Mouse (Mus musculus): ENCODE measurements around the gene Olfr1248. TPM values are rescaled to one million over a fixed set of nuclear protein-coding genes. Genes with fewer than 3 reads are reported as not detected.

Gene Olfr1248
- not detected for total RNA-seq (2023)

GRCm38 (mm10) chr2:89618145-89618544 lies at the start of gene Olfr1248:
Gene Olfr1248 (minus strand): TSS chr2:89618245.

DNA sequence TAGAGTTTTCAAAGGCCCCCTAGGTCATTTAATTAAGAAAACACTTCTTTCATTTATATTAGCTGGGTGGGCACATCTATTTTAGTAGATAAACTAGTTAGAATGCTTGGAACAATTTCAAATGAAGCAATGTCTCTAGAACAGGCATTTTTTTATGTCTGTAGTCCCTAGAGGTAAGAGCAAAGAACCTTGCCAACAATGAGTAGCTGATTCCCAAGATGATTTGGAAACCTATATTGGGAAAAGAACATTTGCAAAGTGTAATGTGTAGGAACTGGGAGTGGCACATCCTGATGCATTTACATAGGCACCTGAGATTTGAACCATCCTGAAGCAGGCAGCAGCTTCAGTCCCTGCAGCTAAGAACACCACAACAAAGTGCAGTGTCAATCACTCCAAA lies 43.3 kb upstream of the Olfr1248 start, which contains the start of gene Olfr1250:
Gene Olfr1250, minus strand, starts transcription at position 101 of the 400 bp plus-strand sequence.

GRCm38 (mm10) chr2:89634883-89635282 lies 16.8 kb upstream of the Olfr1248 start, which contains the start of gene Olfr1249:
Gene Olfr1249 (minus strand): TSS chr2:89634983.

GRCm38 (mm10) chr2:89614030-89614429 lies 4.0 kb downstream of the Olfr1248 start, which contains the start of gene Olfr1247:
Gene Olfr1247 (minus strand): TSS chr2:89614130.

GRCm38 (mm10) chr2:89593057-89593456 lies 25.0 kb downstream of the Olfr1248 start, which contains the start of gene Olfr1246:
Gene Olfr1246 (minus strand): TSS chr2:89593157.

GRCm38 (mm10) chr2:89578347-89578746 lies 39.7 kb downstream of the Olfr1248 start, which contains the start of gene Olfr1245:
Gene Olfr1245 (minus strand): TSS chr2:89578447.

Other genes starting within 250 kb of the Olfr1248 start
- gene Olfr1238, start 208.6 kb downstream of the Olfr1248 start, total RNA-seq (2023) = not detected
- gene Olfr1239, start 197.8 kb downstream of the Olfr1248 start, total RNA-seq (2023) = not detected
- gene Olfr1240, start 175.2 kb downstream of the Olfr1248 start, total RNA-seq (2023) = not detected
- not detected for gene Olfr1241, start 131.1 kb downstream of the Olfr1248 start, total RNA-seq (2023)
- gene Olfr1242, start 119.9 kb downstream of the Olfr1248 start, total RNA-seq (2023) = not detected
- gene Olfr1243, start 86.8 kb downstream of the Olfr1248 start, total RNA-seq (2023) = not detected
- not detected for gene Olfr1245, start 39.8 kb downstream of the Olfr1248 start, total RNA-seq (2023)
- gene Olfr1246, start 25.1 kb downstream of the Olfr1248 start, total RNA-seq (2023) = not detected
- under 1 TPM in 1 of 2 experiments, not detected in 1; 0.09 TPM for gene Olfr1247, start 4.1 kb downstream of the Olfr1248 start, total RNA-seq (2023)
- gene Olfr1249, start 16.7 kb upstream of the Olfr1248 start, total RNA-seq (2023) = not detected
- gene Olfr1250, start 43.2 kb upstream of the Olfr1248 start, total RNA-seq (2023) = not detected
- not detected for gene Olfr1251, start 53.7 kb upstream of the Olfr1248 start, total RNA-seq (2023)
- gene Olfr1252, start 106.8 kb upstream of the Olfr1248 start, total RNA-seq (2023) = not detected
- not detected for gene Olfr1253, start 138.8 kb upstream of the Olfr1248 start, total RNA-seq (2023)
- gene Olfr1254, start 175.4 kb upstream of the Olfr1248 start, total RNA-seq (2023) = not detected
- not detected for gene Olfr1255, start 193.8 kb upstream of the Olfr1248 start, total RNA-seq (2023)
- not detected for gene Olfr1256, start 223.3 kb upstream of the Olfr1248 start, total RNA-seq (2023)
- gene Olfr48, start 230.0 kb upstream of the Olfr1248 start, total RNA-seq (2023) = not detected

Data from T-cell, adult 66 days (primary cell).